ENCODE assay signal across 8 mouse cellular contexts in genomic region chr5:113870393-113871040, GRCm38 (mm10). TPM values are rescaled to one million over a fixed set of nuclear protein-coding genes. Genes with fewer than 3 reads are reported as not detected.
DNase-seq lines count a peak whose midpoint lies in the region; ATAC-seq and TF ChIP-seq lines count a peak whose summit lies in the region.

No protein-coding gene starts in this region.

- DNase-seq in layer of hippocampus, adult 2 months (ENCODE audit: low spot score in 2 of 2): no peak
- no peak for DNase-seq in layer of hippocampus, postnatal 36 days
- DNase-seq in forebrain, embryonic 14.5 days (ENCODE audit: low spot score): no peak
- DNase-seq in kidney, adult 9 months: peak; percentile 49
- no peak for DNase-seq in cerebellum, adult 9-10 months
- no peak for DNase-seq in frontal cortex, adult 2 months (ENCODE audit: extremely low spot score in 1 of 2, low spot score in 1 of 2)
- DNase-seq in adrenal gland, adult 2 months: no peak

- no peak overlapping the region for H3K4me3 ChIP-seq in layer of hippocampus, adult 2 months
- H3K4me3 ChIP-seq in forebrain, embryonic 14.5 days (ENCODE audit: low read depth, low read length): no peak overlapping the region
- no peak overlapping the region for H3K4me3 ChIP-seq in neural tube, embryonic 12.5 days

- no peak overlapping the region for H3K4me2 ChIP-seq in forebrain, embryonic 14.5 days (ENCODE audit: low read length)
- no peak overlapping the region for H3K4me2 ChIP-seq in neural tube, embryonic 12.5 days (replicated peaks)

- H3K27me3 ChIP-seq in forebrain, embryonic 14.5 days (replicated peaks; ENCODE audit: control insufficient read depth, insufficient read depth, low read length): no peaks in the 10 kb centered on the region
- H3K27me3 ChIP-seq in neural tube, embryonic 12.5 days (replicated peaks): no peaks in the 10 kb centered on the region

- TF ChIP-seq CTCF in layer of hippocampus, adult 2 months (conservative IDR thresholded peaks at IDR 0.05): no peak

- H3K9ac ChIP-seq in forebrain, embryonic 14.5 days (ENCODE audit: low read length): peak overlapping the region; percentile 32
- peak overlapping the region; percentile 36; the same call in 1 of the 2 replicates for H3K9ac ChIP-seq in neural tube, embryonic 12.5 days

- peaks cover 8% of the 10 kb centered on the region; the same call in 1 of the 2 replicates for H3K36me3 ChIP-seq in forebrain, embryonic 14.5 days (ENCODE audit: control insufficient read depth, insufficient read depth, low read length)
- H3K36me3 ChIP-seq in neural tube, embryonic 12.5 days: peaks cover 6% of the 10 kb centered on the region

- peaks cover 68% of the 10 kb centered on the region for H3K4me1 ChIP-seq in forebrain, embryonic 14.5 days (ENCODE audit: control insufficient read depth, insufficient read depth, low read length)
- peaks cover 79% of the 10 kb centered on the region for H3K4me1 ChIP-seq in neural tube, embryonic 12.5 days

- 35% methylated on average over 21 of the region's 21 CpGs for WGBS in forebrain, embryonic 14.5 days
- WGBS in neural tube, embryonic 12.5 days: 37% methylated on average over 21 of the region's 21 CpGs

- ATAC-seq in forebrain, embryonic 14.5 days: no peak
- no peak for ATAC-seq in neural tube, embryonic 12.5 days (ENCODE audit: low FRiP score, low read depth)

- peak overlapping the region; percentile 92 for H3K27ac ChIP-seq in layer of hippocampus, adult 2 months
- peak overlapping the region; percentile 99 for H3K27ac ChIP-seq in forebrain, embryonic 14.5 days (ENCODE audit: low read depth, low read length)
- H3K27ac ChIP-seq in neural tube, embryonic 12.5 days: peak overlapping the region; percentile 99

- no peaks in the 10 kb centered on the region for H3K9me3 ChIP-seq in forebrain, embryonic 14.5 days (replicated peaks; ENCODE audit: control insufficient read depth, low read length)
- H3K9me3 ChIP-seq in neural tube, embryonic 12.5 days: no peaks in the 10 kb centered on the region

RNA-seq across cellular contexts. Expression of gene Coro1c, which starts 38.0 kb away (rescaled TPM):
- total RNA-seq in layer of hippocampus, adult 2 months (2021): 100 to 1,000 TPM in 1 of 2 experiments, 10 to 100 TPM in 1; 95.2 to 101 TPM
- total RNA-seq in layer of hippocampus, postnatal 36 days (2021): 10 to 100 TPM; 86.9 to 99.4 TPM
- polyA plus RNA-seq in forebrain, embryonic 14.5 days (2014; fragmentation: Nextera tagmentation; extraction: Ambion mirVana): 169 and 193 TPM in 2 replicates
- polyA plus RNA-seq in neural tube, embryonic 12.5 days (2016; fragmentation: Nextera tagmentation; extraction: Ambion mirVana): 259 and 292 TPM in 2 replicates
- 74.9 and 84.3 TPM in 2 replicates for polyA plus RNA-seq in frontal cortex, adult 2 months (2012; rRNA removed)
- 10 to 100 TPM; 43.3 to 75.5 TPM for total RNA-seq in adrenal gland, adult 2 months (2021)
- 29.1 and 31.3 TPM in 2 replicates for polyA plus RNA-seq in adrenal gland, adult 2 months (2012; rRNA removed)

RNA-seq across cellular contexts. Expression of gene Selplg, which starts 38.1 kb away (rescaled TPM):
- total RNA-seq in layer of hippocampus, adult 2 months (2021): 10 to 100 TPM; 28.3 to 28.8 TPM
- total RNA-seq in layer of hippocampus, postnatal 36 days (2021): 10 to 100 TPM; 30.2 to 30.3 TPM
- polyA plus RNA-seq in forebrain, embryonic 14.5 days (2014; fragmentation: Nextera tagmentation; extraction: Ambion mirVana): 1.8 and 1.9 TPM in 2 replicates
- 1.5 and 2.3 TPM in 2 replicates for polyA plus RNA-seq in neural tube, embryonic 12.5 days (2016; fragmentation: Nextera tagmentation; extraction: Ambion mirVana)
- polyA plus RNA-seq in frontal cortex, adult 2 months (2012; rRNA removed): 34.0 and 40.3 TPM in 2 replicates
- total RNA-seq in adrenal gland, adult 2 months (2021): 1 to 10 TPM; 5.1 to 6.5 TPM
- polyA plus RNA-seq in adrenal gland, adult 2 months (2012; rRNA removed): 16.3 and 18.0 TPM in 2 replicates
